Mouse (Mus musculus) heart, postnatal 0 days (tissue): ENCODE data around the gene Tmem81.

Experiments used
- CTCF ChIP-seq: IDR thresholded peaks from 2 replicates; pipeline ENCODE4 v1.5.1; 2016; ENCODE audit warnings: antibody characterized with exemption, control low read depth, low read depth
- EP300 ChIP-seq: IDR thresholded peaks from 2 replicates; pipeline ENCODE4 v1.6.1; 2016; ENCODE audit warnings: antibody characterized with exemption, low read depth

GRCm38 (mm10) chr1:132509771-132510170 is 3.7 kb downstream of the Tmem81 start:
- TF ChIP-seq EP300 (no peak), CTCF (no peak)
